Mouse (Mus musculus) midbrain, embryonic 15.5 days (tissue): ENCODE measurements at regions not wholly inside any gene's neighbourhood (a gene's known extent, or its start where the extent isn't known, plus 50 kb on each side); places are given as distances from the start of the nearest gene placed in this dataset.

ENCODE experiments used
- ATAC-seq: fragments of 200-750 bp; cut with Nextera tagmentation; replicated peaks from 2 replicates; pipeline ENCODE4 v1.8.0; 2017; ENCODE audit warnings: moderate TSS enrichment
- H3K27ac ChIP-seq: fragments of 300-500 bp; sonication (generic); 2 replicates; pipeline ENCODE4 v1.5.1; 2015; ENCODE audit warnings: mild to moderate bottlenecking, inconsistent platforms
- H3K27me3 ChIP-seq: fragments of 300-500 bp; sonication (generic); replicated peaks from 2 replicates; pipeline ENCODE4 v1.6.1; 2015; ENCODE audit warnings: inconsistent platforms
- H3K36me3 ChIP-seq: fragments of 300-500 bp; sonication (generic); replicated peaks from 2 replicates; pipeline ENCODE4 v1.6.1; 2015; ENCODE audit warnings: inconsistent platforms
- H3K4me1 ChIP-seq: fragments of 300-500 bp; sonication (generic); 2 replicates; pipeline ENCODE4 v1.6.1; 2015; ENCODE audit warnings: inconsistent platforms
- H3K4me2 ChIP-seq: fragments of 300-500 bp; sonication (generic); 2 replicates; pipeline ENCODE4 v1.6.1; 2015; ENCODE audit warnings: inconsistent platforms, mild to moderate bottlenecking, moderate library complexity
- H3K4me3 ChIP-seq: fragments of 300-500 bp; sonication (generic); 2 replicates; pipeline ENCODE4 v1.5.1; 2015; ENCODE audit warnings: mild to moderate bottlenecking, inconsistent platforms
- H3K9ac ChIP-seq: fragments of 300-500 bp; sonication (generic); 2 replicates; pipeline ENCODE4 v1.6.1; 2015; ENCODE audit warnings: mild to moderate bottlenecking, inconsistent platforms
- H3K9me3 ChIP-seq: fragments of 300-500 bp; sonication (generic); 2 replicates; pipeline ENCODE4 v1.6.1; 2016; ENCODE audit warnings: inconsistent platforms
- WGBS: fragments of 180-500 bp; shearing (Covaris S2); methylation state at CpG from one replicate; pipeline ENCODE4 v1.1.7; 2015; ENCODE audit warnings: mixed read lengths; 5-methylcytosine and 5-hydroxymethylcytosine counted together

GRCm38 (mm10) chr5:62545785-62546184 is 220.2 kb downstream of the Arap2 start:
- Histone ChIP-seq H3K4me3 (no peak overlapping the region), H3K4me2 (no peak overlapping the region), H3K9me3 (no peaks in the 10 kb centered on the region), H3K36me3 (no peaks in the 10 kb centered on the region), H3K27ac (no peak overlapping the region), H3K27me3 (no peaks in the 10 kb centered on the region), H3K4me1 (no peaks in the 10 kb centered on the region), H3K9ac (no peak overlapping the region)
- no peak for ATAC-seq

- Histone ChIP-seq H3K27me3 (no peaks in the 10 kb centered on the region), H3K9ac (no peak overlapping the region), H3K9me3 (no peaks in the 10 kb centered on the region), H3K4me2 (no peak overlapping the region), H3K36me3 (no peaks in the 10 kb centered on the region), H3K4me3 (no peak overlapping the region), H3K27ac (no peak overlapping the region), H3K4me1 (no peaks in the 10 kb centered on the region)
- 79% methylated on average over 2 of the region's 2 CpGs for WGBS
- ATAC-seq, result no peak
These were observed 226.7 kb downstream of the Arap2 start for GRCm38 (mm10) chr5:62539304-62539703.

GRCm38 (mm10) chr5:62511827-62512226 is 254.1 kb downstream of the Arap2 start:
- Histone ChIP-seq H3K9me3 (no peaks in the 10 kb centered on the region), H3K4me3 (no peak overlapping the region), H3K4me2 (no peak overlapping the region), H3K9ac (no peak overlapping the region), H3K27me3 (no peaks in the 10 kb centered on the region), H3K36me3 (no peaks in the 10 kb centered on the region), H3K4me1 (no peaks in the 10 kb centered on the region), H3K27ac (no peak overlapping the region)
- 85% methylated on average over 1 of the region's 1 CpGs for WGBS
- ATAC-seq, result no peak

DNA sequence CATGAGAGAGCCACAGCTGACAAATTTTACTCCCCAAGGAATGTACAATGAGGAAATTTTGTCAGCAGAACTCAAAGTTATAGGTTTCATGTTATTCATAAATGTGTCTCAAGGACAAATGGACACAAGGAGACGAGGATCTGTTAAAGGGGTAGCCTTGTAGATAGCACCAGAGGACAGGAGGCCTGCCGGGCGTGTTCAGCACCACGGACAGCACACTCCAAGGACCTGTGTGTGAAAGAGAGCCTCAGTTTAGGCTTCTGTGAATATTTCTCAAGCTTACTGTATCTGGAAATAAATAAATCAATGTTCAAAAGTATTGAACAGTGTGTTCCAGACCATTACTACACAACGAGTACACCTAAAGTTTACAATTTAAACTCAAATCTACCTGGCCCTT is 282.4 kb downstream of the Arap2 start:
- no peak overlapping the region for H3K9ac ChIP-seq
- no peak overlapping the region for H3K4me2 ChIP-seq
- no peaks in the 10 kb centered on the region for H3K9me3 ChIP-seq
- no peak for ATAC-seq
- no peaks in the 10 kb centered on the region for H3K36me3 ChIP-seq
- 47% methylated on average over 5 of the region's 5 CpGs for WGBS
- H3K27ac ChIP-seq, result no peak overlapping the region
- no peaks in the 10 kb centered on the region for H3K4me1 ChIP-seq
- H3K27me3 ChIP-seq, result no peaks in the 10 kb centered on the region
- H3K4me3 ChIP-seq, result no peak overlapping the region

GRCm38 (mm10) chr5:62480967-62481366 is 285.0 kb downstream of the Arap2 start:
- 25% methylated on average over 1 of the region's 1 CpGs for WGBS
- Histone ChIP-seq H3K36me3 (no peaks in the 10 kb centered on the region), H3K4me3 (no peak overlapping the region), H3K27me3 (no peaks in the 10 kb centered on the region), H3K27ac (no peak overlapping the region), H3K4me2 (no peak overlapping the region), H3K4me1 (no peaks in the 10 kb centered on the region), H3K9ac (no peak overlapping the region), H3K9me3 (no peaks in the 10 kb centered on the region)
- ATAC-seq, result peak; percentile 67

GRCm38 (mm10) chr5:62473412-62473811 is 292.5 kb downstream of the Arap2 start:
- no peak overlapping the region for H3K9ac ChIP-seq

GRCm38 (mm10) chr5:62466802-62467201 is 299.2 kb downstream of the Arap2 start:
- WGBS, result 88% methylated on average over 1 of the region's 1 CpGs
- no peaks in the 10 kb centered on the region for H3K9me3 ChIP-seq
- H3K27ac ChIP-seq, result no peak overlapping the region
- no peaks in the 10 kb centered on the region for H3K4me1 ChIP-seq
- ATAC-seq, result no peak
- no peak overlapping the region for H3K4me3 ChIP-seq
- H3K36me3 ChIP-seq, result no peaks in the 10 kb centered on the region
- no peaks in the 10 kb centered on the region for H3K27me3 ChIP-seq
- no peak overlapping the region for H3K4me2 ChIP-seq
- no peak overlapping the region for H3K9ac ChIP-seq

More at GRCm38 (mm10) chr5:62473412-62473811, 292.5 kb downstream of the Arap2 start:
- no peaks in the 10 kb centered on the region for H3K9me3 ChIP-seq
- WGBS, result 78% methylated on average over 3 of the region's 3 CpGs
- H3K36me3 ChIP-seq, result no peaks in the 10 kb centered on the region
- no peak overlapping the region for H3K4me3 ChIP-seq
- H3K27ac ChIP-seq, result no peak overlapping the region
- ATAC-seq, result no peak
- no peaks in the 10 kb centered on the region for H3K4me1 ChIP-seq
- H3K4me2 ChIP-seq, result no peak overlapping the region
- H3K27me3 ChIP-seq, result no peaks in the 10 kb centered on the region

DNA sequence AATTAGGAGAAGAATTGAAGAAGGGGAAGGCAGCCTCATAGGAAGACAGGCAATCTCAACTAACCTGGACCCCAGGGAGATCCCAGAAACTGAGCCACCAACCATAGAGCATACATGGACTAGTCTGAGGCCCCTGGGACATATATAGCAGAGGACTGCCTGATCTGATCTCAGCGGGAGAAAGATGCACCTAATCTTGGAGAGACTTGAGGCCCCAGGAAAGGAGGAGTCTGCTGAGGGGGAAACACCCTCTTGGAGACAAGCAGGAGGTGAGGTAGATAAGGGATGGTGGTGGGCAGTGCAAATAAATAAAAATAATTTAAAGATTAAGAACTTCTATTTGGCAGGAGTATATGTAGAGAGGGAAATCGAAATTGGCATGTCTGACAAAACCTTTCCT is 303.4 kb downstream of the Arap2 start:
- Histone ChIP-seq H3K27ac (no peak overlapping the region), H3K9me3 (no peaks in the 10 kb centered on the region), H3K36me3 (no peaks in the 10 kb centered on the region), H3K4me3 (no peak overlapping the region), H3K4me1 (no peaks in the 10 kb centered on the region), H3K27me3 (no peaks in the 10 kb centered on the region), H3K4me2 (no peak overlapping the region), H3K9ac (no peak overlapping the region)
- ATAC-seq, result no peak
- 75% methylated on average over 2 of the region's 2 CpGs for WGBS
